Mouse (Mus musculus): ENCODE measurements around the gene Rybp. TPM values are rescaled to one million over a fixed set of nuclear protein-coding genes. Genes with fewer than 3 reads are reported as not detected.

Gene Rybp
- total RNA-seq (2017), result 46.5 and 71.1 TPM in 2 replicates

- peak; percentile 86 for ATAC-seq (ENCODE audit: extremely low read depth, insufficient number of reproducible peaks, low FRiP score, poor library complexity, severe bottlenecking)
Observed at GRCm38 (mm10) chr6:100287334-100288015, at the start of gene Rybp. Gene Rybp (minus strand): TSS chr6:100287485.

GRCm38 (mm10) chr6:100336591-100337148 lies 49.4 kb upstream of the Rybp start:
- ATAC-seq (ENCODE audit: extremely low read depth, insufficient number of reproducible peaks, low FRiP score, poor library complexity, severe bottlenecking), result no peak

- no peak for ATAC-seq (ENCODE audit: extremely low read depth, insufficient number of reproducible peaks, low FRiP score, poor library complexity, severe bottlenecking)
Observed at GRCm38 (mm10) chr6:100335506-100336144, 48.3 kb upstream of the Rybp start.

GRCm38 (mm10) chr6:100333745-100334144 lies 46.5 kb upstream of the Rybp start:
- ATAC-seq (ENCODE audit: extremely low read depth, insufficient number of reproducible peaks, low FRiP score, poor library complexity, severe bottlenecking), result no peak

- ATAC-seq (ENCODE audit: extremely low read depth, insufficient number of reproducible peaks, low FRiP score, poor library complexity, severe bottlenecking), result no peak
Observed at GRCm38 (mm10) chr6:100332479-100332878, 45.2 kb upstream of the Rybp start.

- ATAC-seq (ENCODE audit: extremely low read depth, insufficient number of reproducible peaks, low FRiP score, poor library complexity, severe bottlenecking), result no peak
Observed at GRCm38 (mm10) chr6:100331582-100331981, 44.3 kb upstream of the Rybp start.

GRCm38 (mm10) chr6:100331055-100331454 lies 43.8 kb upstream of the Rybp start:
- ATAC-seq (ENCODE audit: extremely low read depth, insufficient number of reproducible peaks, low FRiP score, poor library complexity, severe bottlenecking), result no peak

GRCm38 (mm10) chr6:100329542-100329941 lies 42.3 kb upstream of the Rybp start:
- ATAC-seq (ENCODE audit: extremely low read depth, insufficient number of reproducible peaks, low FRiP score, poor library complexity, severe bottlenecking), result no peak

GRCm38 (mm10) chr6:100327050-100327449 lies 39.8 kb upstream of the Rybp start:
- ATAC-seq (ENCODE audit: extremely low read depth, insufficient number of reproducible peaks, low FRiP score, poor library complexity, severe bottlenecking), result no peak

- ATAC-seq (ENCODE audit: extremely low read depth, insufficient number of reproducible peaks, low FRiP score, poor library complexity, severe bottlenecking), result no peak
Observed at GRCm38 (mm10) chr6:100323756-100324430, 36.6 kb upstream of the Rybp start.

- ATAC-seq (ENCODE audit: extremely low read depth, insufficient number of reproducible peaks, low FRiP score, poor library complexity, severe bottlenecking), result no peak
Observed at GRCm38 (mm10) chr6:100322561-100322960, 35.3 kb upstream of the Rybp start.

GRCm38 (mm10) chr6:100322145-100322544 lies 34.9 kb upstream of the Rybp start:
- ATAC-seq (ENCODE audit: extremely low read depth, insufficient number of reproducible peaks, low FRiP score, poor library complexity, severe bottlenecking), result no peak

GRCm38 (mm10) chr6:100314201-100314600 lies 26.9 kb upstream of the Rybp start:
- no peak for ATAC-seq (ENCODE audit: extremely low read depth, insufficient number of reproducible peaks, low FRiP score, poor library complexity, severe bottlenecking)

GRCm38 (mm10) chr6:100311167-100311566 lies 23.9 kb upstream of the Rybp start:
- no peak for ATAC-seq (ENCODE audit: extremely low read depth, insufficient number of reproducible peaks, low FRiP score, poor library complexity, severe bottlenecking)

GRCm38 (mm10) chr6:100304831-100305230 lies 17.5 kb upstream of the Rybp start:
- ATAC-seq (ENCODE audit: extremely low read depth, insufficient number of reproducible peaks, low FRiP score, poor library complexity, severe bottlenecking), result no peak

- no peak for ATAC-seq (ENCODE audit: extremely low read depth, insufficient number of reproducible peaks, low FRiP score, poor library complexity, severe bottlenecking)
Observed at GRCm38 (mm10) chr6:100301410-100302108, 14.3 kb upstream of the Rybp start.

GRCm38 (mm10) chr6:100300831-100301230 lies 13.5 kb upstream of the Rybp start:
- no peak for ATAC-seq (ENCODE audit: extremely low read depth, insufficient number of reproducible peaks, low FRiP score, poor library complexity, severe bottlenecking)

- ATAC-seq (ENCODE audit: extremely low read depth, insufficient number of reproducible peaks, low FRiP score, poor library complexity, severe bottlenecking), result no peak
Observed at GRCm38 (mm10) chr6:100298945-100299344, 11.7 kb upstream of the Rybp start.

- no peak for ATAC-seq (ENCODE audit: extremely low read depth, insufficient number of reproducible peaks, low FRiP score, poor library complexity, severe bottlenecking)
Observed at GRCm38 (mm10) chr6:100297536-100297935, 10.3 kb upstream of the Rybp start.
